Mouse (Mus musculus) heart, postnatal 36 days (tissue): ENCODE measurements around the gene Dpf1. TPM values are rescaled to one million over a fixed set of nuclear protein-coding genes. Genes with fewer than 3 reads are reported as not detected.

Experiments
- DNase-seq, 2 experiments: peaks; one replicate each; pipeline ENCODE4 v3.0.0; 2021 to 2022
- intact Hi-C: fragments of 180-260 bp; cut with DNase I; formaldehyde crosslinking; loops from one replicate; pipeline ENCODE4 v1.15.1; 2025
- total RNA-seq, 2 experiments: library from RNA; stranded (reverse); gene quantifications; 2 replicates each; pipeline ENCODE4 v1.2.3; 2021

Dpf1 gene
- total RNA-seq, 2 experiments from 2014 or later = 0.44 to 0.51 TPM

GRCm38 (mm10) chr7:29288079-29288478 lies 15.7 kb upstream of the Dpf1 start:
- intact Hi-C loops = no loop called here
- no peak for DNase-seq

DNA sequence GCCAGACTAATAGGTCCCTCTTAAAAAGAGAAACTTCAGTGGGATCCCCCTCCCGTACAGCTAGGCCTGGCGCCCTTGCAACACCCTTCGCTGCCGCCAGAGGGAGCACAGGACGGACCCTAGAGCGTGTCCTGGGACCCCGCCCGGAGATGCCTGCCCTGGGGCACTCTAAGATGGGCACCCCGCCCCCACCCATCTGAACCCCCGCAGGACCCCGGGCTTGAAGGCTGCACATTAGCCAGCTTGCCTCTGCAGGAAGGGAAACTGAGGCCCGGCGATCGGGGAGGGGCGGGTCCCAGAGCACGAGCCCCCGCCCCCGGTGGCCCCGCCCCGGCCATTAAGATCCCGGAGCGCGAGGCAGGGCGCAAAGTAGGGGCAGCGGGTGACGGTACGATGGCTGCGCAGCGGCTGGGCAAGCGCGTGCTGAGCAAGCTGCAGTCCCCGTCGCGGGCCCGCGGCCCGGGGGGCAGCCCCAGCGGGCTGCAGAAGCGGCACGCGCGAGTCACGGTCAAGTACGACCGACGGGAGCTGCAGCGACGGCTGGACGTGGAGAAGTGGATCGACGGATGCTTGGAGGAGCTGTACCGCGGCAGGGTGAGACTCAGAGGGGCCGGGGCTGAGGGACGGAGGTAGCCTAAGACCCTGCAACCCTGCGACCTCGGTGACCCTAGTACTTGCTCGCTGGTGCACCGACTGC lies 14.7 kb upstream of the Dpf1 start, which contains the start of gene Ppp1r14a:
Gene Ppp1r14a (plus strand): TSS at position 367 of the 697 bp plus-strand sequence.
- intact Hi-C loops = no loop called here
- peak; percentile 87 for DNase-seq

DNA sequence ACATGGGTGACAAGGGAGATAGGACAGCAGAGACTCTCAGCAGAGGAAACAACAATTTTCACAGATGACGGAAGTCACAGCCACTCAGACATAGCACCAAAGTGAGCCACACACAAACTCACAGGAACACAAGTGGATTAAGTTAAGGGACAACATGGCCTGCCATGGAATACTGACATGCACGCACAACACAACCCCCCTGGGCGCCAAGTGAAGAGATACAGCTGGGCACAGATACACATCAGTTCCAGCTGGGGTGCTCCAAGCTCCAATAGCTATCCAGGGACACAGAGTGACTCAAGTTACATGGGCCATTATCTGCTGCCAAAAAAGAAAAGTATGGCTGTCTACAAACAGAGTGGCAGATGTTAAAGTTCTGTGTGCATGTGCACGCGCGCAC lies 13.9 kb upstream of the Dpf1 start:
- no peak for DNase-seq
- intact Hi-C loops = loop anchor here (10.0 kb wide), 1 partner anchor 315 kb away; no protein-coding TSS in a partner anchor

- no peak for DNase-seq
- intact Hi-C loops = loop anchor here (10.0 kb wide), 1 partner anchor 316 kb away; no protein-coding TSS in a partner anchor
Observed at GRCm38 (mm10) chr7:29290691-29291485, 12.9 kb upstream of the Dpf1 start.

DNA sequence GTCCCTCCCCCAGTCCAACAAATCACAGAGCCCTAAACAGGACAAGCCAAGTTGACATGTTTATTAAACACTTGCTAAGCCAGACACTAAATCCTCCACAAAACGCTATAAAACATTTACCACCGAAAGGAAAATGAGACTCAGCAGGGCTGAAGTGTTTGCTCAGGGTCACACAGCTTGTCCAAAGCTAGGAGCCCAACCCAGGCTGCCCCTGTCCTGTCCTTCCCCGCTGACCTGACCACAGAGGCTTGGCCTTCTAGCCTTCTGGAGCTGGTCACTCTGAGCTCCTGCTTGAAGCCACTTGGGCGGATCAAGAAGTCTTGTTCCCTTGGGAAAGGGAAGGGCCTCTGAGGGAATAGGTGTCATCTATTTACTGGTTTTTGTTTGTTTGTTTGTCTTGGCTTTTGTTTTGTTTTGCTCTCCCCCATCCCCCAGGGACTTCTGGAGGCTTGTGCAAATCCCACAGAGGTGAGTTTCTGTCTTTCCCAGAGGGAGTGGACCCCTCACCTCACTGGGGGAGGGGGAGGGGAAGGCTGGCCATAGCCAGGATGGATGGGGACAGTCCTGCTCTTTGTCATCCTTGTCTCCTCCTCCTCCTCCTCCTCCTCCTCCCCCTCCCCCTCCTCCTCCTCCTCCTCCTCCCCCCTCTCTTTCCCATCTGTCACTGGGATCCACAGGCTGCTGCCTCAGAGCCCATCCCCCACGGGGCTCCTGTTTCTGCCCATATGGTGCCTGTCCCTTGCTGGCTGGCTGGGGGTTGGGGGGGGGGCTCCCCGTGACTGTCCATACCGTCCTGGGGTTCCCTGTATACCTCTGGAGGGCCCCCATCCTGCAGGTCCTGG lies 11.9 kb upstream of the Dpf1 start:
- peak in 1 of 2 experiments; percentile 26 for DNase-seq
- intact Hi-C loops = loop anchor here (10.0 kb wide), 1 partner anchor 317 kb away; no protein-coding TSS in a partner anchor

GRCm38 (mm10) chr7:29292458-29293098 lies 11.2 kb upstream of the Dpf1 start:
- DNase-seq = peak; percentile 62 to 66
- intact Hi-C loops = loop anchor here (10.0 kb wide), 1 partner anchor 318 kb away; no protein-coding TSS in a partner anchor

- intact Hi-C loops = loop anchor here (10.0 kb wide), 1 partner anchor 319 kb away; no protein-coding TSS in a partner anchor
Observed at GRCm38 (mm10) chr7:29293131-29294065, 10.4 kb upstream of the Dpf1 start.

GRCm38 (mm10) chr7:29294111-29294761 lies 9.5 kb upstream of the Dpf1 start:
- no peak for DNase-seq
- intact Hi-C loops = loop anchor here (10.0 kb wide), 1 partner anchor 319 kb away; no protein-coding TSS in a partner anchor

More at GRCm38 (mm10) chr7:29293131-29294065, 10.4 kb upstream of the Dpf1 start:
- DNase-seq = peak; percentile 49 to 62

- intact Hi-C loops = loop anchor here (2.0 to 10.0 kb wide), 2 partner anchors 115 to 321 kb away; partner anchors contain the start of gene Psmd8
- no peak for DNase-seq
Observed at GRCm38 (mm10) chr7:29295861-29296647, 7.7 kb upstream of the Dpf1 start.

GRCm38 (mm10) chr7:29296998-29297397 lies 6.8 kb upstream of the Dpf1 start:
- intact Hi-C loops = loop anchor here (1.0 to 10.0 kb wide), 3 partner anchors 50 to 322 kb away; partner anchors contain the start of gene Psmd8
- peak; percentile 67 for DNase-seq

GRCm38 (mm10) chr7:29301127-29301566 lies 2.6 kb upstream of the Dpf1 start:
- peak; percentile 74 to 76 for DNase-seq
- intact Hi-C loops = loop anchor here (2.0 to 10.0 kb wide), 3 partner anchors 174 to 556 kb away; partner anchors contain the start of genes Mrps12 and Sars2

DNA sequence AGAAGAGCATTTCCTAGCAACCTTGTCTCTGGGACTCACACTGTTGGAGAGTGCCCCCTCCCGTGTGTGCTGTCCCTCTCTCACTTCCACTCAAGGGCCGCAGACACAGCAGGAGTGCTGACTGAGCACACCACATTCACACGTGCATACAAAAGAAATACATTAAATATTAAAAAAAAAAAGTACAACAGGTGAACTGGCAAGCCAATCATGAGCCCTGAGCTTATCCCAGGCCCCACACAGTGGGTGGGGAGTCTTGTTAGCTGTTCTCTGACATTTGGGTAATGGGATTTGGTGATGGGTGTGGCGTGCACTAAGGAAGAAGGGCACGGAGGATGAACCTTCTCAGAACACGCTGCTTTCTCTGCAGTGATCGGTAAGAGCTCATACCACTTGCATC lies 1.1 kb upstream of the Dpf1 start:
- no peak for DNase-seq
- intact Hi-C loops = loop anchor here (10.0 kb wide), 1 partner anchor 558 kb away; the partner anchor contains the start of genes Mrps12 and Sars2

DNA sequence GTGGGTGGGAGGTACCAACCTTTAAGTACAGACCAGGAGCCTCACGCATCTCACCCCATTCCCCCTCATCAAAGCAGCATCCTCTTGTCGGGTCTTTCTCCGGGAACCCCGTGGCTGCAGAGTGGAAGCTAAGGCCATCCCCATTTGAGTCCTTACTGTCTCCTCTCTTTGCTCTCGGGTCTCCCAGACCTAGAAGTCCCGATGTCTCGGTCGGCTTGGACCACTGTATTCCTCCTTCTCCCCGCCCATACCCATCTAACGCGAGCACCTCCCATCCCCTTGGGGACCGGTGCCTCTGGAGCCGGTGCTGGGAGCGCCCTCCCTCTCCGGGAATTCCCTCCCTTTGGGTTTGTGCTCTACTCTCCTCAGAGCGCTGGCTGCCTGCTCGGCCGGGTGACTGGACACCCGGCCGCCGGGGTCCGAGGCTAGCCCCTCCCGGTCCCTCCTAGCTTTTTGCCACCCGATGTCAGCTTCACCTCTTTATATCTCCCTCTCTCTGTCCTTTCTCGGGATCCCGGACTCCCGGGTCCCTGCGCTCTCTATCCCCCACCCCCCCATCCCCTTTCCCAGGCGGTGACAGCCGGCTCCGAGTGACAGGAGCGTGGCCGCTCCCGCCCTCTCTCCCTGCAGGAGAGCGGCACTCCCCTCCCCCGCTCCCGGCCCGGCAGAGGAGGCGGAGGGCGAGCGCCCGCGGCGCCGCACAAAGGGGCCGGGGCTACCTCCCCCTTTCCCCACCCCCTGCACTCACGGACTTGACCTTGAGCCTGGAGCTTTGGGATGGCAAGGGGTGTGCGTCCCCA lies 912 bp downstream of the Dpf1 start:
- intact Hi-C loops = loop anchor here (5.0 to 10.0 kb wide), 2 partner anchors 218 to 560 kb away; partner anchors contain the start of genes Mrps12 and Sars2

GRCm38 (mm10) chr7:29305263-29305988 lies 1.7 kb downstream of the Dpf1 start:
- intact Hi-C loops = loop anchor here (5.0 to 10.0 kb wide), 2 partner anchors 217 to 561 kb away; partner anchors contain the start of genes Mrps12 and Sars2
- DNase-seq = no peak

More for the DNA sequence above, 912 bp downstream of the Dpf1 start:
- DNase-seq = no peak

DNA sequence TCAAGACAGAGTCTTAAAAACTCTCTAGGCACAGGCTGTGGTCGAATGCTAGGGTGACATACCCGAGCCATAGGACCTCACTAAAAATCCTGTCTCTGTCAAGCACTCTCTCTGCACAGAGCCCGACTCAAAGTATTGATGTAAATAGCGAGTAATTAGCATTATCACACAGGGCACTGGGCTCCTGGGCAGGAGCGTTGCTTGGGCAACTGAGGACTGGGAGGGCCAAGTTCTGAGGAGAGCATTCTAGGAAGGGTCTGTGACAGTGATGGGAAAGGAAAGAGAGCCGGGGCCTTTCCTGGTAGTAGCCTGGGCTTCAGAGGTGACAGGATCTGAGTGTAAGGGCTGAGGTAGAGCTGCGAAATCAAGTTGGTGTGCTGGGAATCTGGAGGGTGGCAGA lies 2.4 kb downstream of the Dpf1 start:
- intact Hi-C loops = loop anchor here (5.0 to 10.0 kb wide), 2 partner anchors 216 to 561 kb away; partner anchors contain the start of genes Mrps12 and Sars2
- DNase-seq = no peak
